Mouse (Mus musculus): ENCODE data around the gene Gcc2.

- no peak for TF ChIP-seq CTCF (IDR thresholded peaks at IDR 0.05; ENCODE audit: control insufficient read depth, insufficient read depth, low read length)
- no peak for TF ChIP-seq POLR2A (IDR thresholded peaks at IDR 0.05; ENCODE audit: borderline replicate concordance, control insufficient read depth, low read depth, low read length)
These were observed 67.2 kb downstream of the Gcc2 start for GRCm38 (mm10) chr10:58322361-58323027.
